Mouse (Mus musculus) megakaryocyte, embryonic 14.5 days (primary cell): ENCODE measurements around the gene Oaz3.

Source experiments
- FLI1 ChIP-seq: IDR thresholded peaks from 2 replicates; pipeline ENCODE4 v1.6.1; 2012; ENCODE audit warnings: low read length, inconsistent platforms, mixed read lengths
- GATA1 ChIP-seq: IDR thresholded peaks from 3 replicates; pipeline ENCODE4 v1.6.1; 2012; ENCODE audit warnings: mixed read lengths, low read length, inconsistent platforms, borderline replicate concordance

- TF ChIP-seq GATA1 (no peak), FLI1 (no peak)
Observed at GRCm38 (mm10) chr3:94412530-94412929, 31.2 kb downstream of the Oaz3 start.
